Mouse (Mus musculus): ENCODE measurements around the gene Slc6a20b.
"Not testable (repeated sequence)": the region's sequence is repeated elsewhere in the genome, so short reads cannot be mapped to it uniquely, and the experiment has no call there.

Gene Slc6a20b

DNA sequence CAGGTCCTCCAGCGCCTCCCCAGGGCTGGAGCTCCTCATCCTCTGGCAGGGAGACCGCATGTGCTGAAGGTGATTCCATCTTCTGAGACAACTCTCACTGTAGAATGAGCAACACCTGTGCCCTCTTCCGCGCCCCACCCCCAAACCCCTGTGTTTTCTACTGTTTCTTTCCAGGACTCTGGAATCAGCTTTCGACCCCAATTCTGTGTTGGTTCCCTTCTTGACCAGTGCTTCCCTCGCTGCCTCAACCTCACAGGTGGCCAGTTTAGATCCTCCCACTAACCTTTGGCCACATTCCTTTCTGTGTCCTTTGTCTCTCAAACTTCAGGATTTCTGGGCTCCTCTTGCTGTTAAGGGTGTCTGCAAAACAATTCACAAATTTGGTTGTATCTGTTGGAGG lies at the start of gene Slc6a20b:
Slc6a20b (minus strand) TSS at position 285 of the 400 bp plus-strand sequence.
- DNase-seq (ENCODE audit: low spot score): no peak

DNA sequence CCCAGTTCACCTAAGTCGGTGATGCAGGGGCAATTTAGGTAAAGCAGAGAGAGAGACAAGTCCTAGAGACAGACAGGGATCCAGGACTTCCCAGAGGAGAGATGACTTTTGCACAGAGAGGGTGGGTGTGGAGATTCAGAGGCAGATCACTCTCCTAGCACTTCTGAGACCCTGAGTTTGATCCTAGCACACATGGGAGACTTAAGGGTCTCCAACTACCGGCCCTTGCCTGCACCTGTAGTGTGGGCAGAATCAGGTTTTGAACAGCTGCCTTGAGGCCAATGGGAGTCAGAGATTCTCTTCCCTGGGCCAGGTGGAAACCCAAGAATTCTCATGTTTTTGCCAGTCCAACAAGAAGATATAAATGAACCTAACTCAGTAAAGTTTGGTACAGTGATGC lies 46.8 kb upstream of the Slc6a20b start:
- DNase-seq (ENCODE audit: low spot score): no peak

DNA sequence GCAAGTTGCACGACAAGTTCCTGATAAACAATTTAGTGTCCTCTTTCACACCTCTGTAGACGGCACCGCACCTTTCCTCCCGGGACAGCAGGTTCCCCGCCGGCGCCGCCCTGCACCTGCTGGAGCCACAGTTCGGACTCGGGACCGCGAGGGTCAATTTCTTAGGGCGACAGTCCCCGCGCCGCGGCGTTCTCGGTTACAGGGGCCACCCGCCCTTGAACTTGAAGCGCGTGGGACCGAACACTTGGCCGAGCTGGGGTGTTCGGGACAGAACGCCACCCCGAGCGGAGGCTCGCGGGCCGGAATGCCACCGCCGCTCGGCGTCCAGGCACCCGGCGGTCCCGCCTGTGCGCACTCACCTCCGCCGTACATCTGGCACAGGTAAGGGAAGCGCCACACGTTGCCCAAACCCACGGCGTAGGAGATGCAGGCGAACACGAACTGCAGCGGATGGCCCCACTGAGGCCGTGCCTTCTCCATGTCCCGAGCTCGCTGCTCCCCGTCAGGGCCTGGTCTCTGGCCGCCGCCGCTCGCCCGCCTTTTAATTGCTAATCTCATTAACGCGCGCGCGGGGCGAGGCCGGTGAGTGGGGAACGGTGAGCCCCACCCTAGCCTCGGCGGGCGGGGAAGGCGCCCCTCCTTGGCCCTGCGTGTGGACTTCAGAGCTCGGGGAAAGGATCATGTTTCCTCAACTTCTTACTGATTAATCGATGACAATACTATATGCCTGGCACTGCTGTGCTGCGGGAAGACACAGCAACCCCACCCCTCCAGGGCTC lies 46.2 kb upstream of the Slc6a20b start, which contains the start of the genes Ccr9 and Slc6a20a:
Ccr9 (plus strand) TSS at position 113 of the 779 bp plus-strand sequence.
Slc6a20a (minus strand) TSS at position 559 of the 779 bp plus-strand sequence.
- no peak for DNase-seq (ENCODE audit: low spot score)

DNA sequence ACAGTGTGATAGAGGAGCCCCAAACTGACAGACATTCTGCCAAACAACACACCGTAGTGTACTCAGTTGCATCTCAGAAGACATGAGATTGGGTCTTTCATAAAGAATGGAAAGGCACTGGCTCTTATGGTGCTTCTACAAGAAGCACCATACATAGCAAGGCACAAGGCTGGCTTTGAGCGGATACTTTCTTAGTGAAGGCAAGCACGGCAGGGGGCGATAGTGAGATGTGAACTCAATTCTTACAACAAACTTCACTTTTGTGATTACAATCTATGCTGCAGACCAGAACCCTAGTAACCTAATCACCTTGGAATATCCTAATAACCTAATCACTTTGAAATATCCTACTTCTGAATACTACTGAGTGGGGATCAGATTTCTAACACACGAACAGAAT lies 33.3 kb upstream of the Slc6a20b start:
- no peak for DNase-seq (ENCODE audit: low spot score)

DNA sequence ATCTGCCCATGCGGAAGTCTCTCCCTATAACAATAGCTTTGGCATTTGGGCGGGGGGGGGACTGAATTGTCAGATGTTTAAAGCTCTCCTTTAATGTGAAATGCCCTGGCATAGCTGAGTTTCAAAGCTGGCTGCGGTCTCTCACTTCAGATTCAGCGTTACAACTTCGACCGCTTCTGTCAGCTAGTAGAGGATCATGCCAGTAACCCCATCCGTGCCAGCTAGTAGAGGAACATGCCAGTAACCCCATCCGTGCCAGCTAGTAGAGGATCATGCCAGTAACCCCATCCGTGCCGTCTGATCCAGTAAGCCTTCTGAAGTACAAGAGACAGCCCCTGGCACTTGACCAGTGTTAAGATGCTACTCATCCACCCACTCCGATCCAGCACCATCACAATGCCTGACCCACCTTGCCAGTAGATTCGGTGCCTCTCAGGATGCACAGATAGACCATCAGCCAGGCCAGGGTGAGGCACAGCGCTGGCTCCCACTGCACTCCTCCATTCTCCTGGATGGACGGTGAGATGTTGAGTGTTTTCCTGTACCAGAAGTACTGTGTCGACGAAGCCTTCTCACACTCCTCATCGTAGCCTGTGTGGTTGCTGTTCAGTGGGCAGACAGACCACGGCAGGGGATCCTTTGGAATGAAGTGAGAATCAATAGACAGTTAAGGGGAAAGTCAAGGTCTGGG lies 27.8 kb upstream of the Slc6a20b start:
- not testable (repeated sequence) for DNase-seq (ENCODE audit: low spot score)

DNA sequence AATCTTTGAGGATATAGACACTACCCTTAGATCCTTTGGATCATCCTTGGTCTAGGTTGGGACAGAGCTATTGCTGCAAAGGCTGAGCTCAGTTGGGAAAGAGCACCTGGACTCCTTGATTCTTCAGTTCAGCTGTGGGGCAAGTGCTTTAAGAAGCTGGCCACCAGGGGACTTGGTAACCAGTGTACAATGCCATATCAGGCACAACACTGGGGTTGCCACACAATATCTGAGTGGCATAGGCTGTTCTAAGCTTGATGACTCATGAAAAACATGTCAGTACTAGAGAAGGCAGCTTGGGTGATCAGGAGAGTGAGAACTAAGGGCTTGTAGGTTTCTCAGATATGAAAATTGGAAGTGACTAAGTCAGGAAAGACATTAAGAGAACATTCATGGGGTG lies 26.6 kb upstream of the Slc6a20b start:
- DNase-seq (ENCODE audit: low spot score): no peak

DNA sequence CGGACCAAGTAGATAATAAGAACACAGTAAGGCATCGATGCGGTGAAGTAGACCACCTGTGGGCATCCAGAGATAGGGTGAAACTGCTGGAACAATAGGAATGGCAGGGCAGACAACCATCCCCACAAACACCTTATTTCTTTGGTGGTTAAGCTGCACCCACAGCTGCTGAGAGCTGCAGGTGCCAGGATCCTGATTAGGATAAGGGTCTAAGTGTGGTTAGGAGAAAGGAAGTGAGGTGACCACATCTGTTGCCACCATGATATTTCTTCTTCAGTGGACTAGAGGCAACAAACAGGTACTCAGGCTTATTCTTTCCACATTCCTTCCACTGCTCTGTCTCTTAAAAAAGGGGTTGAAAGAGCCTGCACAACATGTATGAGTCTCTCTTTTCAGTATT lies 25.1 kb upstream of the Slc6a20b start:
- DNase-seq (ENCODE audit: low spot score): no peak

DNA sequence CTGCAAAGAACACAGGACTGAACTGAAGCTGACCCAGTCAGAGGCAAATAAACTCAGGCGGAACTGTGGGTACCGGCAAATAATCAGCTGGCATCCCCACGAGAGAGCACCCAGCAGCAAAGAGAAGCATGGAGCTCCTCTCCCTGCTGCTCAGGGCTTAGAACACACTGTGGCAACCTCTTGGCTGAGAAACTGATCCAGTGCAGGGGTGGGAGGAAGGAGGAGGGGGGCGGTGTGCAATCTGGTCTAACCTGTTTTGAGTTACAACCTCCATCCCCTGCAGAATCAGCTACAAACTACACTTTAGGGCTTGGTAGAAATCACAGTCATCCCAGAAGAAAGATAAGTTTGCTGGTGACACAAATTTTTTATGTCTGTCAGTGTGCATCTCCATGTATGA lies 19.0 kb upstream of the Slc6a20b start:
- DNase-seq (ENCODE audit: low spot score): no peak

DNA sequence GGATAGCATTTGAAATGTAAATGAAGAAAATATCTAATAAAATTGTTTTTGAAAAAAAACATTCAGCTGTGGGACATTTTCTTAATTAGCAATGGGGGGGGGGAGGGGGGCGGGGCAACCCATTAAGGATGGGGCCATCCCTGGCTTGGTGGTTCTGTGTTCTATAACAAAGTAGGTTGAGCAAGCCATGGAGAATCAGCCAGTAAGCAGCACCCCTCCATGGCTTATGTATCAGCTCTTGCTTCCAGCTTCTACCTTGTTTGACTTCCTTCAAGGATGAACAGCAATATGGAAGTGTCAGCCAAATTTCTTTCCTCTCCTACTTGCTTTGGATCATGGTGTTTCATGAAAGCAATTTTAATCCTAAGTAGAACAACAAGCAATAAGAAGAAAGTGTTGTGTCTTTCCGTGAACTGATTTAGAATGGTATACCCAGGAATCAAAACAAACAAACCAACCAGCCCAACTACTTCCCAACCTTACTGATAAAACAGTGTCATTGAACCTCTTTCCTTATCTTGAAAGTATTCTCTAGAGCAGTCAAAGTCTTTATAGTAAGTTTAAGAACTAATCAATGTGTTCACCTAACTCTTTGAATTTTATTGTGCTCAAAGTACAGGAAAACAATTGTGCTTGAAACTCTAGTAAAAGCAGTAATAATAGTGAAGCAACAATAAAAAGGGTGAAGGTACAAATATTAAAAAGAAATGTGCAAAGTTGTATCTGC lies 17.6 kb upstream of the Slc6a20b start:
- no peak for DNase-seq (ENCODE audit: low spot score)

DNA sequence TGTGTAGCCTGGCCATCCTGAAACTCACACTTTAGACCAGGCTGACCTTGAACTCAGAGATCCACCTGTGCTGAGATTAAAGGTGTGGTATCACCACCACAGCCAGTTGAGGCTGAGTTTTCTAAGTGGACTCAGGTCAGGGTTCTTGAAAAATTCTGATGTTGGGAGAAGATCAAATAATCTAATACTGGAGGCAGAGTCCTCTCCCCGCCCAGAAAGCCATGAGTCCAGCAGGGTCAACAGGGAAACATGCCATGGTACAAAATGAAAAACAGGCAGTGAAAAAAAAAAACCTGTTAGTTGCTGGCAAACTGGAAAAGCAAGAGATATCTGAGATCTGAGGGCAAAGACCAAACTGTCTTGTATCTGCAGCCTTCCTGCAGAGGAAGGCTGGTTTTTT lies 7.7 kb upstream of the Slc6a20b start:
- DNase-seq (ENCODE audit: low spot score): no peak

DNA sequence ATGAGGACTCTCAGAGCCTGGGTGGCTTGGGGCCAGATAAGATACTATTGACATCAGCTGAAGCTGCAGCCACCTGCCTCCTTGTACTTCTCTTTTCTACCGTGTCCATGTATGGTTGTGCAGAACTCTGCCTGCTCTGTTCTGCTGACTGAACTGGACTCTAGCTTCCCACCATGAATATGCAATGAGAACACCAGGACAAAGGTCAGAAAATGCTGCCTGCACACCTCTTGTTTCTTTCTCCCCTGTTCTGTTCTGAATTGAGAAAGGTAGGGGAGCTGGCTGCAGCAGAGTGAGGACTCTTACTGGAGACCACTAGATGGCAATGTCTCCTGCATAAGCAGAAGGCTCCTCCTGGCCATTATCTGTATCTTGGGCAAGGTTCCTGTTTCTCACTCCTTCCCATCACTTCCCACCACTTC lies 6.3 kb upstream of the Slc6a20b start:
- no peak for DNase-seq (ENCODE audit: low spot score)

DNA sequence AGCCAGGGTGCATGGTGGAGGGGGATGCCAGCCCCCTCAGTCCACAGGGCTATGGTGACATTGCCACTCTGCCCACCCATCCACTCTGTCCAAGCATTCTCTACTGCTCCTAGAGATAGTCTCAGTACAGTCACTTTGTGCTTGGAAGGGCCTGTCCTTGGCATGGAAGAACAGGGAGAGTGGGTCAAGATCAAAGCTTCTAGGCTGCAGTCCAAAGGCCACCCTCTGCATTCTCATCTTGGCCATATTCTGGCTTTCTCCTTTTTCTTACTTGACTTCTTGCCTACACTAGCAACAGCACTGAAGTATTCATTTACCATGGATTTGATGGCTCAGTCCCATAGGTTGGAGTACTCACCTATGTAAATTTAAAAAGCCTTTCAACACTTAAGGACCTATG lies 5.9 kb upstream of the Slc6a20b start:
- no peak for DNase-seq (ENCODE audit: low spot score)

DNA sequence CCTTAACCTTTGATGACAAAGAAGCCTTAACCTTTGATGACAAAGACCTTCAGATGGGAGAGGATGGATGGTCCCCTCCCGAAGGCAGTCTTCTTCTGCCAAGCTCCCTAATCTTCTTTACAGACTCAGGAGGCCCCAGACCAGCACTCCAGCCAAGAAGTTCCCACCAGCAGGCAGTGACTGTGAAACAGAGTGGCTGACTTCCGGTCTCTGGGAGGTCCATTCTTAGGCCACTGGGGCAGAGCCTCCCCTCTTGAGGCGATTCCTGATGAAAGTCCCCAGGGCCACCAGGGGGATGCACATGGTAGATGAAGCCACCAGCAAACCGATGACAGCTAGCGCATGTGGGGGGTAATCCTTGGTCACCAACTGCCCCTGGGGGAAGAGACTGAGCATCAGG lies 4.4 kb upstream of the Slc6a20b start:
- no peak for DNase-seq (ENCODE audit: low spot score)

DNA sequence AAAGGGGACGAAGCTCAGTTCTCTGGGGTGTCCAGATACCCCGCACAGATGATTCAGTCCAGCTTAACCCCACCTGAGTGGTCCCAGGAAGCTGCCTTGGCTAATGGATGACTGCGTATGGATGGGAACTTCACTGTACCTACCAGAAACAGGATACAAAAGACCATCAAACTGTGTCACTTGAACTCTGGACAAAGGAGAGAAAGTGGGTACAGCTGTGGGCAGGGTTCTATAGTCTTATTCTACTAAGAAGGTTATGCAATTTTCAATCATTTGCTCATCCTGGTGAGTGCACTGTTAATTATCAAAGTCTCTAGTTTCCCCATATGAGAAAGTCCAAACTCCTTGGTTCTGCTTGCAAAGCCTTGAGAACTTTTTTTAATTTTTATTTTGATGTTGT lies 628 bp upstream of the Slc6a20b start:
- DNase-seq (ENCODE audit: low spot score): no peak

DNA sequence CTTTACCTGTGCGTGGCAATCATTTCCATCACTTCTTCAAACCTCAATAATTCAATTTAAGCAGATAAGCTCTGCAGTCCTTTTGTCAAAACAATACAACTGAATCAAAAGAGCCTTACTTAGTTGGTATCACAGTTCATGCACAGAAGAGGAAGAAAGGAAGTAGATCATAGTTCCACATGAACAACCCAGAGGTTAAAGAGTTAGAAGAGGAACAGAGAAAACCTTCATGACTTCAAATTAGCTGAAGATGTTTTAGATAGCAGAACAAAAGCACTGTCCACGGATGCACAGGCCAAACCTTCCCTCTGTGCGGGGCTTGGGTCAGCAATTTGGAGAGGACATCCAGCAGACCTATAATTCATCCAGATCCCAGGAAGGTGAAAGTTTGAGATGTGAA lies 699 bp downstream of the Slc6a20b start:
- DNase-seq (ENCODE audit: low spot score): no peak

DNA sequence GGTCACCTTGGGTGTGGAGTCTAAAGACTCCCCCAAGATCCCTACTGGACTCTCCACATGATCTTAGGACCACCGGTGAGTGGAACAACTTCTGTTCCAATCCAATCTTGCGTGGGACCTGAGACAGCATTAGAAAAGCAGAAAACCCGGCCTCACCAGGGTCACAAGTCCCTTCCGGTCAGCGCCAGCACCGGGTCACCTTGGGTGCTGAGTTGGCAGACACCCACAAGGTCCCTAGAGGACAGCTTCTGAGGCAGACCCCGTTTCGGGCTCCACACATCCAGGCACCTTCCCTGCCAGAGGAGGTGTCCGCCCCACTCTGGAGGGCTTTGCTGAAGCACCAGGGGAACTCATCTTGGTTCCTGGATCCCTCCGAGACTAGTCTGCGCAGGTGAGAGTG lies 6.5 kb downstream of the Slc6a20b start:
- no peak for DNase-seq (ENCODE audit: low spot score)

DNA sequence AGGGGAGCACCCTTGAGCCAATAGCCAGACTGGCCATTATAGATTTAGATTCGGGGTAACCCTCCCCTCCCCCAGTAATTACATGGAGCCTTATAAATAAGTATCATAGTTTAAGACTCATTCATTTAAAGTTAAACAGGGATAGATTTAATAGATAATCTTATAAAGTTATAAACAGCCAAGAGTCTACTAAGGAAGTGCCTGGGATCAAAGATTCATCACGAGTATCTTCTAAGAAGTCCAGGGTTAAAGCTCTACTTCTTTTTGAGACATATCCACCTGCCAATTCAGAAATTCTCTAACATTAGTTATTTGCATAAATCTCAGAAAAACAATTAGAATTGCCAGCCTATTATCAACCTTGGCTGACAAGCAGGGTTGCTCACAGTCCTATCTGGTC lies 7.6 kb downstream of the Slc6a20b start:
- no peak for DNase-seq (ENCODE audit: low spot score)

DNA sequence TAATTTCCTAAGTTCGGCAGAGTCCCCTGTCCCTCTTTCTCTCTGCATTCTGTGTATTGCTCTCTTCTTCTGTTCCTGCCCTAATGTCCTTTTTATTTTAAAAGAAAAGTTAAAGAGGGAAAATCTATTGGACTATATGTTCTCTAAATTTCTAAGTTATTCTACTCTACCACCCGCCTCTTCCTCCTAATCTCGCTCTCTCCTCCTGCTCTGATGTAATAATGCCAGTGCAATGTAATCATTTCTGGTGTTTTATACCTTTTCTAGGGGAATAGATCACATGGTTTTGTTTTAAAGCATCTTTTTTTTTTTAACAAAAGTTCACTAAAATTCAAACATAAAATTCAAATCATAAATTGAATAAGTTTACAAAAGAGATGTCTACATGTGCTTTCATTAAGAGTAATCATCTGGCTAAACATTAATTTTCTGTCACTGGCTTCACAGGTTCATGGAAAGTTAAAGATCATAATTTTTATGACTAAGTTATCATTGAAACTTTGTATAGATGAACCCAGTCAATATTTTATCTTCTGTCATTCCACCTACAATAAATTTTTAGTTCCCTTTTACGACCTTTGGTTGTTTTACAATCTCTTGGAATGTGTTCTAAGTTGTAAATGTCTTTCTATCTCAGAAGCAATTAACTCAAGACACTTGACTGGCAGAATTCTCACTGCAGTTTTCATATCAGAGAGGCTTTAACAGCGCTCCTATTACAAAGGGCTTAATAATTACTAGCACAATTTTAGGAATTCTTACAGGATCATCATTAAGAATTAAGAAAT lies 11.9 kb downstream of the Slc6a20b start:
- DNase-seq (ENCODE audit: low spot score): no peak

DNA sequence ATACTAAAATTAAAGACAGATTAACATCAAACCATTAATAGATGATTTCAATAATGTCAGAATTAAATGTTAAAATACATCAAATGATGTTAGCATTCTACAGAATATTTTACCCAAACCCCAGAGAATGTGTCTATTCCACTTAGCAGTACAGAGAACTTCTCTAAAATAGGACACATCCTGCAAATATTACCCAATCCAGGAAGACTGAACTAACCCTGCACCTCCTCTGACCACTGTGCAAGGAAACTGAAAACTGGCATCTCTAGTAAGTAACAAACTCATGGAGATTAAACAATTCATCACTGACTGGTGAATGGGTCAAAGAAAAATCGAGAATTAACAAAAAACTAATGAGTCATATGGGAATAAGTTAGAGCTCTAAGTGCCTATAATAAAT lies 30.8 kb downstream of the Slc6a20b start:
- no peak for DNase-seq (ENCODE audit: low spot score)

DNA sequence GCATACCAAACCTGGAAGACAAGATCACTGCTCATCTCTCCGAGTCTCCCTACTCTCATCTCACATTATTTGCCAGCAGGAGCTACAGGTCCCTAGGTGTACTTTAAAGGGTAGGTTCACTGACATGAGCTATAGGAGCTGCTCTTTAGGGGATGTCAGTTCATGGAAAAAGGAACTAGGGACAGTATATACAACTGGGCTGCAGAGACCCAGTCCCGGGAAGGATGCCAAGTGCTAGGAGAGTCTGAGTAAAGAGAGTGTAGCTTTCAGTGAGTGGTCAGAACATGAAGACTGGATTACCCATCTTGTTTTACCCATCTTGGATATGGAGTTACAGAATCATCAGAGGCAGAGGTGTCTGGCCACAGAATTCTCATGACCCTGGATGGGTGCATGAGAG lies 35.0 kb downstream of the Slc6a20b start:
- no peak for DNase-seq (ENCODE audit: low spot score)

DNA sequence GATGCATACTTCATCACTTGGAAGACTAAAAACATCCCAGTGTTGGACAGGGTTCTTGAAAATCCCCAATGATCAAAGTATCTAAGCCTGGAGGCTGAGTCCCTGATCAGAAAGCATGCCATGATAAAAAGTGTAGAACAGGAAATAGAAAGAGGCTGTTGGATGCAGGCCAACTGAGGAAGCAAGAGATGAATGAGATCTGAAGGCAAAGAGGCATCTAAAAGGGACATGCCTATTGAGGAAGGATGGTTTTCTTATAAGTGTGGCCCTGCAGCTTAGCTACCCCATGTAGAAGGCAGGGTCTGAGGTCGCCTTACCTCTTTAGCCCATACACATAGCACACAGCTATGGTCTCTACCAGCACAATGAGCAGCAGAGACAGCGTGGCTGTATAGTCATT lies 35.5 kb downstream of the Slc6a20b start:
- no peak for DNase-seq (ENCODE audit: low spot score)

DNA sequence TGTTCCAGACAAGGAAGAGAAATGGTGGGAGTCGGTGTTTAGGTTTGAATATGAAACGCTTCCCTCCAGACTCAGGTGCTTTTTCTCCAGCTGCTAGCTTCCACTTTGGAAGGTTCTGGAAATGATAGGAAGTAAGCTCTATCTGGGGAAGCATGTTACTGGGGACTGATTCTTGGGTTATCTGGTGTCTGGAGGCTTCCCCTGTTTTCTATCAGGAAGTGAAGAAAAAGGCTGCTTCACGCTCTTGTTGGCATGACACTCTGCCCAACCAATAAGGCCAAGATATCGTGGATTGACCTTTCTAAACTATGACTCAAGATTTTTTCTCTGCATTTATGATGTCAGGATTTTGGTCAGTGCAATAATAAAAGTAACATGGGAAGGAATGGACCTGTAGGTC lies 37.2 kb downstream of the Slc6a20b start:
- no peak for DNase-seq (ENCODE audit: low spot score)

Data from ovary, adult 18-20 months (tissue).